Mouse (Mus musculus) limb, embryonic 14.5 days (tissue): ENCODE results near the gene A530032D15Rik. TPM values are rescaled to one million over a fixed set of nuclear protein-coding genes. Genes with fewer than 3 reads are reported as not detected.
"Not testable (repeated sequence)": the region's sequence is repeated elsewhere in the genome, so short reads cannot be mapped to it uniquely, and the experiment has no call there.

Experiments used
- ATAC-seq: fragments of 200-750 bp; cut with Nextera tagmentation; 2 replicates; pipeline ENCODE4 v1.8.0; 2017; ENCODE audit warnings: low read depth, moderate number of reproducible peaks, moderate TSS enrichment; ENCODE audit not compliant: low FRiP score
- DNase-seq: peaks from one replicate; pipeline ENCODE4 v3.0.0-alpha.2; 2015; ENCODE audit warnings: low spot score
- H3K27ac ChIP-seq: fragments of 300-500 bp; sonication (generic); replicated peaks from 2 replicates; pipeline ENCODE4 v1.5.1; 2014; ENCODE audit warnings: low read depth, mild to moderate bottlenecking, low read length, moderate library complexity, mixed read lengths
- H3K27me3 ChIP-seq: fragments of 300-500 bp; sonication (generic); 2 replicates; pipeline ENCODE4 v1.6.1; 2014; ENCODE audit warnings: low read length, mixed read lengths; ENCODE audit not compliant: control insufficient read depth, insufficient read depth
- H3K36me3 ChIP-seq: fragments of 300-500 bp; sonication (generic); 2 replicates; pipeline ENCODE4 v1.6.1; 2014; ENCODE audit warnings: mild to moderate bottlenecking, low read length, moderate library complexity, mixed read lengths; ENCODE audit not compliant: control insufficient read depth, insufficient read depth
- H3K4me1 ChIP-seq: fragments of 300-500 bp; sonication (generic); 2 replicates; pipeline ENCODE4 v1.6.1; 2014; ENCODE audit warnings: antibody characterized with exemption, low read length, mixed read lengths; ENCODE audit not compliant: control insufficient read depth, insufficient read depth
- H3K4me2 ChIP-seq: fragments of 300-500 bp; sonication (generic); replicated peaks from 2 replicates; pipeline ENCODE4 v1.6.1; 2014; ENCODE audit warnings: low read depth, mild to moderate bottlenecking, low read length, moderate library complexity; ENCODE audit not compliant: severe bottlenecking
- H3K4me3 ChIP-seq: fragments of 300-500 bp; sonication (generic); replicated peaks from 2 replicates; pipeline ENCODE4 v1.5.1; 2014; ENCODE audit warnings: low read length
- H3K9ac ChIP-seq: fragments of 300-500 bp; sonication (generic); 2 replicates; pipeline ENCODE4 v1.6.1; 2014; ENCODE audit warnings: mild to moderate bottlenecking, low read depth, low read length, moderate library complexity; ENCODE audit not compliant: severe bottlenecking
- H3K9me3 ChIP-seq: fragments of 300-500 bp; sonication (generic); 2 replicates; pipeline ENCODE4 v1.6.1; 2016; ENCODE audit warnings: low read length; ENCODE audit not compliant: control insufficient read depth
- WGBS: fragments of 180-500 bp; shearing (Covaris S2); extraction: QIAGEN DNeasy Blood & Tissue Kit; methylation state at CpG from one replicate; pipeline ENCODE4 v1.1.7; 2014; 5-methylcytosine and 5-hydroxymethylcytosine counted together
- polyA plus RNA-seq, 2 experiments: library from polyadenylated mRNA; depleted of rRNA in 1 of 2; stranded (reverse) in 1 of 2; unstranded in 1 of 2; fragments of >200 nt; fragmentation: Nextera tagmentation in 1 of 2; extraction: Ambion mirVana in 1 of 2; gene quantifications; 2 replicates each; pipeline versions ENCODE4 v1.2.1 to v1.2.3; 2012 to 2014

Gene A530032D15Rik
- polyA plus RNA-seq (2012; rRNA removed) (0.04 TPM in 1 of 2 replicates, not detected in the other), polyA plus RNA-seq (2014; fragmentation: Nextera tagmentation; extraction: Ambion mirVana) (not detected in 2 replicates)

- not testable (repeated sequence) for H3K4me3 ChIP-seq, H3K36me3 ChIP-seq, H3K4me2 ChIP-seq, ATAC-seq, DNase-seq, H3K9me3 ChIP-seq, H3K27ac ChIP-seq, H3K4me1 ChIP-seq, H3K27me3 ChIP-seq, H3K9ac ChIP-seq
- no CpG with 5 or more reads among the region's 7 CpGs for WGBS
Observed at GRCm38 (mm10) chr1:85109753-85110152, at the start of gene A530032D15Rik. TSS of gene A530032D15Rik (minus strand) at chr1:85109853.

GRCm38 (mm10) chr1:85155151-85155550 lies 45.5 kb upstream of the A530032D15Rik start:
- H3K4me2 ChIP-seq, ATAC-seq, H3K27ac ChIP-seq, H3K9ac ChIP-seq, DNase-seq, H3K4me3 ChIP-seq, H3K4me1 ChIP-seq, H3K36me3 ChIP-seq, H3K9me3 ChIP-seq, H3K27me3 ChIP-seq: not testable (repeated sequence)
- 78% methylated on average over 4 of the region's 5 CpGs for WGBS

- H3K4me2 ChIP-seq, H3K27me3 ChIP-seq, H3K4me3 ChIP-seq, DNase-seq, H3K9me3 ChIP-seq, H3K4me1 ChIP-seq, ATAC-seq, H3K36me3 ChIP-seq, H3K9ac ChIP-seq, H3K27ac ChIP-seq: not testable (repeated sequence)
- 91% methylated on average over 20 of the region's 22 CpGs for WGBS
Observed at GRCm38 (mm10) chr1:85133671-85134070, 24.0 kb upstream of the A530032D15Rik start.

GRCm38 (mm10) chr1:85121841-85122240 lies 12.2 kb upstream of the A530032D15Rik start:
- ATAC-seq = not testable (repeated sequence)
- 86% methylated on average over 4 of the region's 4 CpGs for WGBS

GRCm38 (mm10) chr1:85118341-85118740 lies 8.7 kb upstream of the A530032D15Rik start:
- WGBS = 69% methylated on average over 5 of the region's 6 CpGs
- H3K27ac ChIP-seq, H3K36me3 ChIP-seq, ATAC-seq, H3K9ac ChIP-seq, H3K4me2 ChIP-seq, H3K9me3 ChIP-seq, H3K27me3 ChIP-seq, DNase-seq, H3K4me3 ChIP-seq, H3K4me1 ChIP-seq: not testable (repeated sequence)

More at GRCm38 (mm10) chr1:85121841-85122240, 12.2 kb upstream of the A530032D15Rik start:
- not testable (repeated sequence) for H3K27me3 ChIP-seq, H3K9me3 ChIP-seq, H3K4me1 ChIP-seq, H3K4me2 ChIP-seq, DNase-seq, H3K36me3 ChIP-seq, H3K4me3 ChIP-seq, H3K9ac ChIP-seq, H3K27ac ChIP-seq

- WGBS = 58% methylated on average over 4 of the region's 6 CpGs
Observed at GRCm38 (mm10) chr1:85117537-85117936, 7.9 kb upstream of the A530032D15Rik start.

GRCm38 (mm10) chr1:85114666-85115402 lies 5.2 kb upstream of the A530032D15Rik start:
- not testable (repeated sequence) for H3K4me2 ChIP-seq, H3K36me3 ChIP-seq, H3K4me3 ChIP-seq, H3K27ac ChIP-seq, H3K27me3 ChIP-seq, H3K4me1 ChIP-seq, DNase-seq, H3K9ac ChIP-seq, H3K9me3 ChIP-seq, ATAC-seq
- WGBS = 57% methylated on average over 6 of the region's 6 CpGs

More at GRCm38 (mm10) chr1:85117537-85117936, 7.9 kb upstream of the A530032D15Rik start:
- not testable (repeated sequence) for H3K4me1 ChIP-seq, H3K9ac ChIP-seq, DNase-seq, H3K36me3 ChIP-seq, H3K9me3 ChIP-seq, H3K27ac ChIP-seq, ATAC-seq, H3K27me3 ChIP-seq, H3K4me2 ChIP-seq, H3K4me3 ChIP-seq

GRCm38 (mm10) chr1:85114078-85114477 lies 4.4 kb upstream of the A530032D15Rik start:
- H3K27me3 ChIP-seq, H3K4me2 ChIP-seq, H3K9me3 ChIP-seq, H3K36me3 ChIP-seq, DNase-seq, H3K4me3 ChIP-seq, H3K9ac ChIP-seq, H3K27ac ChIP-seq, ATAC-seq, H3K4me1 ChIP-seq: not testable (repeated sequence)
- 86% methylated on average over 3 of the region's 3 CpGs for WGBS
